Mouse (Mus musculus) heart, postnatal 0 days (tissue): ENCODE results near the gene Car1. TPM values are rescaled to one million over a fixed set of nuclear protein-coding genes. Genes with fewer than 3 reads are reported as not detected.

ENCODE experiments used
- ATAC-seq: fragments of 200-750 bp; cut with Nextera tagmentation; 2 replicates; pipeline ENCODE4 v1.8.0; 2017; ENCODE audit warnings: low read depth, moderate number of reproducible peaks, moderate library complexity; ENCODE audit not compliant: insufficient read depth
- DNase-seq: peaks from one replicate; pipeline ENCODE4 v3.0.0-alpha.2; 2016; ENCODE audit warnings: low spot score
- H3K27ac ChIP-seq: fragments of 300-500 bp; sonication (generic); 2 replicates; pipeline ENCODE4 v1.5.1; 2014; ENCODE audit warnings: low read depth, mild to moderate bottlenecking
- H3K27me3 ChIP-seq: fragments of 300-500 bp; sonication (generic); 2 replicates; pipeline ENCODE4 v1.6.1; 2014; ENCODE audit warnings: low read length, mixed read lengths; ENCODE audit not compliant: control insufficient read depth, insufficient read depth
- H3K36me3 ChIP-seq: fragments of 300-500 bp; sonication (generic); replicated peaks from 2 replicates; pipeline ENCODE4 v1.6.1; 2014; ENCODE audit warnings: low read length, mixed read lengths; ENCODE audit not compliant: control insufficient read depth, insufficient read depth
- H3K4me1 ChIP-seq: fragments of 300-500 bp; sonication (generic); 2 replicates; pipeline ENCODE4 v1.6.1; 2014; ENCODE audit warnings: antibody characterized with exemption; ENCODE audit not compliant: control insufficient read depth, insufficient read depth
- H3K4me2 ChIP-seq: fragments of 300-500 bp; sonication (generic); 2 replicates; pipeline ENCODE4 v1.6.1; 2014; ENCODE audit warnings: low read depth, mild to moderate bottlenecking, low read length, moderate library complexity
- H3K4me3 ChIP-seq: fragments of 300-500 bp; sonication (generic); 2 replicates; pipeline ENCODE4 v1.5.1; 2014; ENCODE audit warnings: low read depth, low read length
- H3K9ac ChIP-seq: fragments of 300-500 bp; sonication (generic); replicated peaks from 2 replicates; pipeline ENCODE4 v1.6.1; 2014; ENCODE audit warnings: low read depth, low read length, mixed read lengths
- H3K9me3 ChIP-seq: fragments of 300-500 bp; sonication (generic); replicated peaks from 2 replicates; pipeline ENCODE4 v1.6.1; 2016; ENCODE audit warnings: low read length; ENCODE audit not compliant: control insufficient read depth
- CTCF ChIP-seq: IDR thresholded peaks from 2 replicates; pipeline ENCODE4 v1.5.1; 2016; ENCODE audit warnings: antibody characterized with exemption, control low read depth, low read depth
- EP300 ChIP-seq: IDR thresholded peaks from 2 replicates; pipeline ENCODE4 v1.6.1; 2016; ENCODE audit warnings: antibody characterized with exemption, low read depth
- WGBS: fragments of 180-500 bp; shearing (Covaris S2); extraction: QIAGEN DNeasy Blood & Tissue Kit; methylation state at CpG from one replicate; pipeline ENCODE4 v1.1.7; 2014; 5-methylcytosine and 5-hydroxymethylcytosine counted together
- polyA plus RNA-seq: library from polyadenylated mRNA; unstranded; fragments of >200 nt; fragmentation: Nextera tagmentation; extraction: Ambion mirVana; gene quantifications from 2 replicates; pipeline ENCODE4 v1.2.1, GENCODE M21; 2015
- total RNA-seq: library from RNA; depleted of rRNA; stranded (reverse); fragments of >200 nt; gene quantifications from 2 replicates; pipeline ENCODE4 v1.2.3, GENCODE M21; 2014; ENCODE audit warnings: low replicate concordance; rRNA removed

Gene Car1
- total RNA-seq: not detected in 2 replicates
- polyA plus RNA-seq: 0.12 and 0.38 TPM in 2 replicates

DNA sequence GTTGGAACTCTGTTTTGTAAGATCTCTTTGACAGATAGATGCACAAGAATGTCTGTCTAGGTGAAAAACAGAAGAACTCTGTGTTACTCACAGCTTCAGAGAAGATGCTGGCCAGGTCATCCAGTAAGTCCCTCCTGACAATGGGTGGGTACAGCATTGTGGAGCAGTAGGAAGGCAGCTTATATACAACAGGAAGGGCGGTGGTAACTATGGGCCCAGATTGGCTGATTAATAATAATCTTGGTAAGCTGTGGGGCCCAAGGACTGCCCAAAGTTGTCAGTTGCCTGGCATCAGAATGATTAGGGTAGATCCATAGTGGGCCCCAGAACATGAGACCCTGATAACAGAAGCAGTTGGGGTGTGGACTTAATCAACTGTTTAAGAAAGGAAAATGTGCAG is at the start of gene Car1:
Gene Car1, minus strand, starts transcription at position 158 of the 400 bp plus-strand sequence.
- 69% methylated on average over 1 of the region's 1 CpGs for WGBS

DNA sequence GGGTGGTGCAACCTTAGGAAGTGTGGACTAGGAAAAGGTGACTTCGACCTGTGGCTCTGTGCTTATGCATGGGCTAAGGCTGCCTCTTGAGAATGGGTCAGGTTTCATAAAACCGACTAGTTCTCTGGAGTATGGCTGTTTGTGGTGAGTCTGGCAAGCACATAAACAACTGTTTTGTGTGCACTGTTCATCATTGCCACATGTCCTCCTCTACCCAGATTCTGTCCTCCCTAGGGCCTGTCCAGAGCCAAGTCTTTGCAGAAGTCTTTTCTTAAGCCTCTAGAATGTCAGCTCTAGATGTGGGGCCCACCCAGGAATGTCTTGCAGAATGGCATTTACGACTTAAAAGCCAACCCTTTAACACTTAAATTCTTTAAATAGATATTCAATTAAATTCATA is 49.7 kb upstream of the Car1 start:
- ATAC-seq (no peak), DNase-seq (no peak)
- Histone ChIP-seq H3K36me3 (no peaks in the 10 kb centered on the region), H3K9ac (no peak overlapping the region), H3K4me2 (no peak overlapping the region), H3K27me3 (no peaks in the 10 kb centered on the region), H3K27ac (no peak overlapping the region), H3K4me3 (no peak overlapping the region), H3K4me1 (peaks cover 2% of the 10 kb centered on the region; the same call in 1 of the 2 replicates), H3K9me3 (no peaks in the 10 kb centered on the region)
- 55% methylated on average over 3 of the region's 3 CpGs for WGBS
- TF ChIP-seq CTCF: no peak
- TF ChIP-seq EP300: no peak

More for the DNA sequence above, at the start of gene Car1:
- no peak within 1 kb of the TSS for H3K9ac ChIP-seq
- no peak within 1 kb of the TSS for H3K4me3 ChIP-seq
- no peak within 1 kb of the TSS for H3K4me2 ChIP-seq
- no peaks in the 10 kb centered on the region for H3K4me1 ChIP-seq
- H3K9me3 ChIP-seq: no peaks in the 10 kb centered on the region
- H3K36me3 ChIP-seq: no peaks in the 10 kb centered on the region
- TF ChIP-seq CTCF: no peak
- no peak for TF ChIP-seq EP300
- no peak within 1 kb of the TSS for H3K27ac ChIP-seq
- H3K27me3 ChIP-seq: no peaks in the 10 kb centered on the region
- ATAC-seq (no peak), DNase-seq (no peak)

DNA sequence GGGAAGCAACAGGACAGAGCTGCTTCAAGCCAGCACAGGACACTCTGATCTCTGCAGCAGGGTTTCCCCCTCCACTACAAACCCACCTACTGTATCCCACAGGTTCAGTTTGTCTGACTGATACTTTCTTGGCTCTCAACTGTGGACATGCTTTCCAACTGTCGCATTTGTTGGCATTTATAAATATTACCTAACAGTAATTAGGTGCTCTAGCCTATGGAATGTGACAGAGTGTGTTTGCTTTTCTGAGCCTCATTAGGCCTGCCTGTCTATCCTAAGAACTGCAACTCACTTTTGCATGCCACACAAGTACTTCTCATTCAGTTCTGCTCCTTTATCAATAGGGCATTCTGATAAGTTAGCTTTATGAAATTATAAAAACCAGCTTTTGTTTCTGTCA is 46.3 kb upstream of the Car1 start:
- DNase-seq (no peak), ATAC-seq (no peak)
- no peaks in the 10 kb centered on the region for H3K27me3 ChIP-seq
- no peak overlapping the region for H3K9ac ChIP-seq
- 62% methylated on average over 1 of the region's 1 CpGs for WGBS
- H3K9me3 ChIP-seq: no peaks in the 10 kb centered on the region
- no peaks in the 10 kb centered on the region for H3K36me3 ChIP-seq
- H3K4me1 ChIP-seq: no peaks in the 10 kb centered on the region
- TF ChIP-seq EP300 (no peak), CTCF (no peak)
- H3K27ac ChIP-seq: no peak overlapping the region
- no peak overlapping the region for H3K4me3 ChIP-seq
- no peak overlapping the region for H3K4me2 ChIP-seq

DNA sequence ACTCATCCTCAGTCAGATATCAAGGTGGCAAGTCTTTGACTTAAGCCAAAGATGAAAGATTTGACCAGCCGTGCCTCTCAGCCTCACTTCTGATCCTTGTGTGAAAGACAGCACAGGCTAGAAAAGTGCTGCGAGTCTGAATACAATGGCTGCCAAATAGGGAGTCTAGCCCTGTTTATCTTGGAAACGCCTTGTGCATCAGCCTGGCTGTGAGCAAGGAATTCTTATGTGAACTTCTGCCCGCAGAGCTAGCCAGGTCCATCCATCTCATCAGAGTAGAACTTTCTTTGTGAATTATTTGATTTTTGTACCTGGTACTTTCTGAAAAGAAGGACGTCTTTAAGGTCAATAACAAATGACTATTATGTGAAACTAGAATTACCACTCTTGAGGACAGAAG is 45.8 kb upstream of the Car1 start:
- Histone ChIP-seq H3K4me1 (no peaks in the 10 kb centered on the region), H3K27ac (no peak overlapping the region), H3K9ac (no peak overlapping the region), H3K27me3 (no peaks in the 10 kb centered on the region), H3K4me3 (no peak overlapping the region), H3K9me3 (no peaks in the 10 kb centered on the region), H3K36me3 (no peaks in the 10 kb centered on the region), H3K4me2 (no peak overlapping the region)
- no peak for TF ChIP-seq CTCF
- TF ChIP-seq EP300: no peak
- 47% methylated on average over 5 of the region's 5 CpGs for WGBS
- DNase-seq (no peak), ATAC-seq (no peak)

DNA sequence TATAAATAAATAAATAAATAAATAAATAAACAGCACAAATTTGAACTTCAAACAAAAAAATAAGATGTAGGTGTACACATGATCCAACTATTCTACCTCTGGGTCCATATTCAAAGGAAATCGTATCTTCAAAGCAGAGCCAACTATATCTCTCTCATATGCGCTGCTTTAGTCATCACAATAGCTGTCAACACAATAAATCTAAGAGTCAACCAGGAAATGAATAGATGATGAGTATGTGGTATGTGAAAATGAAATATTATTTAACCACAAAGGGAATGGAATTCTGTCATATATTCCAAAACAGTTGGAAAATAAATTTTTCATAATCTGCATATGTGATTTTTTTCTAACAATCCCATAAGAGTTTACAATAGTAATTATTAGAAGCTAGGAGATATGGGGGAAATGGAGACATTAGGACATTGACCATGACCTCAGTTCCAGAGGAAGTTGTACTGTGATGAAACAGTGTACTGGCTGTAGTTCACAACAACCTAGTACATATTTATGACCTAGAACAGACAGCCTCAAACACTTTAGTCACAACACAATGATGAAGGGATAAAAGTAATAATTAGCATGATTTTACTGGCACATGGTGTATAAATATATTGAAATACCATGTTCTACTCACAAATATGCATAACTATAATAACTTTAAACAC is 40.6 kb upstream of the Car1 start:
- H3K27ac ChIP-seq: no peak overlapping the region
- no peak overlapping the region for H3K9ac ChIP-seq
- H3K4me1 ChIP-seq: no peaks in the 10 kb centered on the region
- no peaks in the 10 kb centered on the region for H3K27me3 ChIP-seq
- DNase-seq (no peak), ATAC-seq (no peak)
- H3K9me3 ChIP-seq: no peaks in the 10 kb centered on the region
- H3K4me3 ChIP-seq: no peak overlapping the region
- WGBS: 71% methylated on average over 2 of the region's 2 CpGs
- TF ChIP-seq CTCF (no peak), EP300 (no peak)
- no peaks in the 10 kb centered on the region for H3K36me3 ChIP-seq
- no peak overlapping the region for H3K4me2 ChIP-seq

DNA sequence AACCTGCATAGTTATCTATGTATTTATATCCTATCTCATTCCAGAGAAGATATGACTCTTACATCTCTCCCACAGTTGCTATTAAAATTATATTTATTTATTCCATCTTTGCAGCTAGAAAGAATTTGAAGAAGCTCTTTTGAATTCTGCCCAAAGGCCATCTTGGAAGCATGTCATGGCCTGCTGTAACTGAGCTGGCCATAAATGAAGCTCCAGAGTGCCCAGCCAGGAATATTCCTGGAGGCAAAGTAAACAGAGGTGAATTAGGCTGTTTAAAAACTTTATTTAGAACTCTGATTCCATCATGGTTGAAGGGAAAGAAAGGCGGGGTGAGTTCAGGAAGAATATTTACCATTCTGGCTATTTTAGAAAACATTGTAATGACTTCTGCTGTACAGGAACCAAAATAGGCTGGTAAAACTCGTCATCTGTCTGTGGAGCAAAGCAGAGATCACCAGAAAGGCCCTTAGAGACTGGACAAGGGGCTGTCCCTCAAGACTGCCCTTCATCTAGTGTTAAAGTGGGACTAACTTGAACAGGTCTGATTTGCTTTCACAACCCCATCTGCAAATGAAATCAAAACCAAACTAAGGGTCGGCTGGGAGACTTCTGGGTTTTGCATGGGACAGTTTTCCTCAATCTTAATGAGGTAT is 31.4 kb upstream of the Car1 start:
- Histone ChIP-seq H3K4me1 (no peaks in the 10 kb centered on the region), H3K27ac (no peak overlapping the region), H3K4me3 (no peak overlapping the region), H3K9ac (no peak overlapping the region), H3K9me3 (no peaks in the 10 kb centered on the region), H3K4me2 (no peak overlapping the region), H3K36me3 (no peaks in the 10 kb centered on the region), H3K27me3 (no peaks in the 10 kb centered on the region)
- ATAC-seq (no peak), DNase-seq (no peak)
- WGBS: 69% methylated on average over 3 of the region's 3 CpGs
- TF ChIP-seq CTCF: no peak
- TF ChIP-seq EP300: no peak
